Mouse (Mus musculus): ENCODE measurements around the gene Tacr2. TPM values are rescaled to one million over a fixed set of nuclear protein-coding genes. Genes with fewer than 3 reads are reported as not detected.

Gene Tacr2
- polyA plus RNA-seq, 1 experiment from 2014 or later, result not detected

DNA sequence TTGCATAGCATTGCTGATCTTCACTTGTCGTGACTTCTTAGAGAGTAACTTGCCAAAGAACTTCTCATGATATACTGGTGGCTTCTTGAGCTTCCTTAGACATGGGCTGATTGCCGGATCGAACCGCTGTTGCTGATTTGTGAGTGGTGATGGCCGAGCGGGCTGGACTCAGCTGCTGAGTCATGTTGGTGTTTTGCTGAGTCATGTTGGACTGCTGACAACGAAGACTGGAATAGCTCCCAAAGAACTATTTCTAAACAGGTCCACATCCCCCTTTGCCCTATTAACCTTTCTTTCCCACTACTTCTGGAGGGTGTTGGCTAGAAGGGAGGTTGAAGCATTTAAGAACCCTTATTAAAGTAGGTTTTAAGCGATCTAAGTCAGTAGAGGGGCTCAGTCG is 8.2 kb upstream of the Tacr2 start:
- Histone ChIP-seq H3K4me3 (ENCODE audit: low read depth, low read length) (no peak overlapping the region), H3K36me3 (ENCODE audit: control insufficient read depth, insufficient read depth, low read length) (no peaks in the 10 kb centered on the region), H3K4me2 (ENCODE audit: low read depth, severe bottlenecking) (no peak overlapping the region), H3K4me1 (ENCODE audit: control insufficient read depth, insufficient read depth, low read length) (no peaks in the 10 kb centered on the region), H3K27ac (replicated peaks; ENCODE audit: low read depth, low read length) (no peak overlapping the region), H3K27me3 (ENCODE audit: control insufficient read depth, insufficient read depth, low read length) (no peaks in the 10 kb centered on the region), H3K9me3 (ENCODE audit: control insufficient read depth, low read length) (no peaks in the 10 kb centered on the region), H3K9ac (ENCODE audit: low read length) (no peak overlapping the region)
- no peak for ATAC-seq (ENCODE audit: insufficient number of reproducible peaks, low FRiP score, low TSS enrichment, low read depth)
- 91% methylated on average over 9 of the region's 9 CpGs for WGBS
- DNase-seq (ENCODE audit: low spot score), result no peak

DNA sequence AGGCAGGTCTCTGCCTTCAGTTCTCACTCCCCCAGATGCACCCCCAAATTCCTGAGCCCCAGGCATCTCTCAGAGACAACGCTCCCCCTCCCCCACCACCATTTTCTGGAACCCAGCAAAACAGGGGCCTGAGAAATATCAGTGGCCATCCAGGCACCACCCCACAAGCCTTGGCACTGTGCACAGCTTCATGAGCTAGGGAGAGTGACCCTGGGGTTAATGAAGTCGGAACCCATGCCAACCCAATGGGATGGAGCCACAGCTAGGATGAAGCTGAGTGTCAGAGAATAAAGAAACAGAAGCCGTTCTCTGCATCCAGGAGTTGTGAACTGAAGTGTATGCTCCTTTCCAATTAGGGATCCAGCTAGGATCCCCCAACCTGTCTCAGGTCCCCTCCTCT is 5.1 kb upstream of the Tacr2 start:
- no peak overlapping the region for H3K4me3 ChIP-seq (ENCODE audit: low read depth, low read length)
- WGBS, result 68% methylated on average over 3 of the region's 3 CpGs
- no peaks in the 10 kb centered on the region for H3K9me3 ChIP-seq (ENCODE audit: control insufficient read depth, low read length)
- no peak overlapping the region for H3K4me2 ChIP-seq (ENCODE audit: low read depth, severe bottlenecking)
- no peak overlapping the region for H3K27ac ChIP-seq (replicated peaks; ENCODE audit: low read depth, low read length)
- no peaks in the 10 kb centered on the region for H3K36me3 ChIP-seq (ENCODE audit: control insufficient read depth, insufficient read depth, low read length)
- no peaks in the 10 kb centered on the region for H3K27me3 ChIP-seq (ENCODE audit: control insufficient read depth, insufficient read depth, low read length)
- no peaks in the 10 kb centered on the region for H3K4me1 ChIP-seq (ENCODE audit: control insufficient read depth, insufficient read depth, low read length)
- ATAC-seq (ENCODE audit: insufficient number of reproducible peaks, low FRiP score, low TSS enrichment, low read depth), result no peak
- DNase-seq (ENCODE audit: low spot score), result no peak
- no peak overlapping the region for H3K9ac ChIP-seq (ENCODE audit: low read length)

DNA sequence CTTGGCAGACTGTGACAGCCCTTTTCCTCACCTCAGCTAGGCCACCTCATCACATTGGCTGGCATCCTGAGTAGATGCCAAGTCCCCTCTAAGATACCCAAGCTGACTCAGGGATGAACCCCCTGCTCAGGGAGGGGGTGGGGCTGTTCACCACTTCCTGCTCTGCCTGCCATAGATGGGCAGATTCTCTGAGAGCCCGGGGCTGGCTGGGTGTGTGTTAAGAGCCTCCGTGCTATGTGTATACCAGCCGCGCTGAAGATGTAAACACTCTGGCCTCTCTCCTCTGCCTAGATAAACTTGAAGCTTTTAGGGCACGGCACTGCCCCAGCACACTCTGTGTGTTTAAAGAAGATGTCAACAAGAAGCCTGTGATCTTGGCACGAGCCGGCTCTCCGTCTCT is 4.4 kb upstream of the Tacr2 start:
- no peaks in the 10 kb centered on the region for H3K9me3 ChIP-seq (ENCODE audit: control insufficient read depth, low read length)
- no peak overlapping the region for H3K27ac ChIP-seq (replicated peaks; ENCODE audit: low read depth, low read length)
- DNase-seq (ENCODE audit: low spot score) (no peak), ATAC-seq (ENCODE audit: insufficient number of reproducible peaks, low FRiP score, low TSS enrichment, low read depth) (no peak)
- WGBS, result 33% methylated on average over 8 of the region's 8 CpGs
- H3K4me2 ChIP-seq (ENCODE audit: low read depth, severe bottlenecking), result no peak overlapping the region
- H3K36me3 ChIP-seq (ENCODE audit: control insufficient read depth, insufficient read depth, low read length), result no peaks in the 10 kb centered on the region
- no peak overlapping the region for H3K9ac ChIP-seq (ENCODE audit: low read length)
- H3K27me3 ChIP-seq (ENCODE audit: control insufficient read depth, insufficient read depth, low read length), result no peaks in the 10 kb centered on the region
- H3K4me1 ChIP-seq (ENCODE audit: control insufficient read depth, insufficient read depth, low read length), result no peaks in the 10 kb centered on the region
- no peak overlapping the region for H3K4me3 ChIP-seq (ENCODE audit: low read depth, low read length)

DNA sequence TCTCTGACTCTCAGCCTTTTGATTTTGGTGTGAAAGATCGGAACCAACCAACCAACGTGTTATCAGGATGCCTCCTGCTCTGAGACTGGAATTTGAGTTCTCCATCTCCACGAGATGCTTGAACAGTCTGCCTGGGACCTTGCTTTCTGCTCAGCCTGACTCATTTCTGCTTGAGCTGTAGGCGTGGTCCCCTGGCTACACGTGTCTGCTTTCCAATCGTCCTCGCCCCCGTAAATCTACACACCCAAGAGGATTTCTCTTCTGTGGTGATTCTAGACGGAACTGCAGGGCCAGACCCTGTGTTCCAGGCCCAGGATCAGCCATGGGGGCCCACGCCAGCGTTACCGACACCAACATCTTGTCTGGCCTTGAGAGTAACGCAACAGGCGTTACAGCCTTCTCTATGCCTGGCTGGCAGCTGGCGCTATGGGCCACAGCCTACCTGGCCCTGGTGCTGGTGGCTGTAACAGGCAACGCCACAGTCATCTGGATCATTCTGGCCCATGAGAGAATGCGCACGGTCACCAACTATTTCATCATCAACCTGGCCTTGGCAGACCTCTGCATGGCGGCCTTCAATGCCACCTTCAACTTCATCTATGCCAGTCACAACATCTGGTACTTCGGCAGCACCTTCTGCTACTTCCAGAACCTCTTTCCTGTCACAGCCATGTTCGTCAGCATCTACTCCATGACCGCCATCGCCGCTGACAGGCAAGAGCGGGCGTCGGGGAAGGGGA is 428 bp downstream of the Tacr2 start:
- Histone ChIP-seq H3K27ac (replicated peaks; ENCODE audit: low read depth, low read length) (no peak overlapping the region), H3K27me3 (ENCODE audit: control insufficient read depth, insufficient read depth, low read length) (no peaks in the 10 kb centered on the region), H3K36me3 (ENCODE audit: control insufficient read depth, insufficient read depth, low read length) (no peaks in the 10 kb centered on the region), H3K4me2 (ENCODE audit: low read depth, severe bottlenecking) (no peak overlapping the region), H3K9me3 (ENCODE audit: control insufficient read depth, low read length) (no peaks in the 10 kb centered on the region), H3K9ac (ENCODE audit: low read length) (no peak overlapping the region), H3K4me1 (ENCODE audit: control insufficient read depth, insufficient read depth, low read length) (no peaks in the 10 kb centered on the region), H3K4me3 (ENCODE audit: low read depth, low read length) (no peak overlapping the region)
- DNase-seq (ENCODE audit: low spot score), result no peak
- WGBS, result 88% methylated on average over 27 of the region's 27 CpGs
- ATAC-seq (ENCODE audit: insufficient number of reproducible peaks, low FRiP score, low TSS enrichment, low read depth), result no peak

- DNase-seq (ENCODE audit: low spot score), result no peak
- H3K36me3 ChIP-seq (ENCODE audit: control insufficient read depth, insufficient read depth, low read length), result no peaks in the 10 kb centered on the region
- ATAC-seq (ENCODE audit: insufficient number of reproducible peaks, low FRiP score, low TSS enrichment, low read depth), result no peak
- 89% methylated on average over 5 of the region's 5 CpGs for WGBS
- H3K27me3 ChIP-seq (ENCODE audit: control insufficient read depth, insufficient read depth, low read length), result no peaks in the 10 kb centered on the region
- H3K4me2 ChIP-seq (ENCODE audit: low read depth, severe bottlenecking), result no peak overlapping the region
- no peaks in the 10 kb centered on the region for H3K9me3 ChIP-seq (ENCODE audit: control insufficient read depth, low read length)
- no peak overlapping the region for H3K9ac ChIP-seq (ENCODE audit: low read length)
- no peaks in the 10 kb centered on the region for H3K4me1 ChIP-seq (ENCODE audit: control insufficient read depth, insufficient read depth, low read length)
- no peak overlapping the region for H3K4me3 ChIP-seq (ENCODE audit: low read depth, low read length)
- H3K27ac ChIP-seq (replicated peaks; ENCODE audit: low read depth, low read length), result no peak overlapping the region
Observed at GRCm38 (mm10) chr10:62258298-62258697, 6.1 kb downstream of the Tacr2 start.

DNA sequence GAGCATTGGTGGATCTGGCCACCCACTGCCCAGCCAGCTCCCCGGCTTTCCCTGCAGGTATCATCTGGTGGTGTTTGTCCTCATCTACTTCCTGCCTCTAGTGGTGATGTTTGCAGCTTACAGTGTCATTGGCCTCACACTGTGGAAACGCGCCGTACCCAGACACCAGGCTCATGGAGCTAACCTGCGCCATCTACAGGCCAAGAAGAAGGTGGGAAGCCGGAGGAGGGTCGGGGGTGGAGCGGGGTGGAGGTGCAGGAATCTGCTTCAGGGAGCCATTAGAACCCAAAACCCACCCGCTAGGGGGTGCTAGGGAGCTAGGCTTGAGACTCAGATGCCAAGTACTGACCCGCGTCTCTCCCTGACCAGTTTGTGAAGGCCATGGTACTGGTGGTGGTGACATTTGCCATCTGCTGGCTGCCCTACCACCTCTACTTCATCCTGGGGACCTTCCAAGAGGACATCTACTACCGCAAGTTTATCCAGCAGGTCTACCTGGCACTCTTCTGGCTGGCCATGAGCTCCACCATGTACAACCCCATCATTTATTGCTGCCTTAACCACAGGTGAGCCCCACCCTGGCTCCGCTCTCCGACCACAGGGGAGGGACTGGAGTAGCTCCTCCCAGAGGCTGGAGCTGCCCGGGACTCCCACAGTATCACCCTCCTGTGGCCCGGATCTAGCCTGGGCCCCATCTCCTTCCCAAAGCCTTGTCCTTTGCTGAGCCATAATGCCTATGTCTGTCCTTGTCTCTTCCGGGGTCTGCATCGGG is 9.1 kb downstream of the Tacr2 start:
- 0 out of 2 replicates have a peak overlapping the region, but pooled peaks have one; percentile 1 for H3K4me2 ChIP-seq (ENCODE audit: low read depth, severe bottlenecking)
- H3K9me3 ChIP-seq (ENCODE audit: control insufficient read depth, low read length), result no peaks in the 10 kb centered on the region
- no peak overlapping the region for H3K4me3 ChIP-seq (ENCODE audit: low read depth, low read length)
- no peaks in the 10 kb centered on the region for H3K27me3 ChIP-seq (ENCODE audit: control insufficient read depth, insufficient read depth, low read length)
- H3K4me1 ChIP-seq (ENCODE audit: control insufficient read depth, insufficient read depth, low read length), result no peaks in the 10 kb centered on the region
- H3K36me3 ChIP-seq (ENCODE audit: control insufficient read depth, insufficient read depth, low read length), result no peaks in the 10 kb centered on the region
- DNase-seq (ENCODE audit: low spot score) (peak; percentile 92), ATAC-seq (ENCODE audit: insufficient number of reproducible peaks, low FRiP score, low TSS enrichment, low read depth) (peak; percentile 71)
- H3K9ac ChIP-seq (ENCODE audit: low read length), result no peak overlapping the region
- 14% methylated on average over 18 of the region's 18 CpGs for WGBS
- H3K27ac ChIP-seq (replicated peaks; ENCODE audit: low read depth, low read length), result no peak overlapping the region

DNA sequence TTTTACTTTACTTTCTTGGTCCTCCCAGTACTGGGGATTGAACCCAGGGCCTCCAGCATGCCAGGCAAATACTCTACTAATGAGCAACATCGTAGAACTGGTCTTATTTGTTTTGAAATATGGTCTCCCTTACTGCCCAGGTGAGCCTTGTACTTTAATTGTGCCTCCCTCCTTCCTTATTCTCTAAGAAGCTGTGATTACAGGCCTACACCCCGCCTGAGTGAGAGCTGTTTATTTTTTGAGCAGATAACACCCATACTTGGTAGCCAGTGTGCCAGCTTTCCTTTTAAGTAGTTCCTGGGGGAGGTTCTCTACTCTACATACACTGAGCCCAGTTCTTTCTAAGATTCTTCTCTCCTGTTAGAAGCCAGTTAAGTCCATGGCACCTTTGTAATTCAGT is 12.1 kb downstream of the Tacr2 start:
- no peaks in the 10 kb centered on the region; the same call in 1 of the 2 replicates for H3K36me3 ChIP-seq (ENCODE audit: control insufficient read depth, insufficient read depth, low read length)
- H3K4me1 ChIP-seq (ENCODE audit: control insufficient read depth, insufficient read depth, low read length), result no peaks in the 10 kb centered on the region
- H3K27ac ChIP-seq (replicated peaks; ENCODE audit: low read depth, low read length), result no peak overlapping the region

GRCm38 (mm10) chr10:62269278-62269677 is 17.0 kb downstream of the Tacr2 start:
- ATAC-seq (ENCODE audit: insufficient number of reproducible peaks, low FRiP score, low TSS enrichment, low read depth) (no peak), DNase-seq (ENCODE audit: low spot score) (no peak)
- Histone ChIP-seq H3K27me3 (ENCODE audit: control insufficient read depth, insufficient read depth, low read length) (no peaks in the 10 kb centered on the region), H3K27ac (replicated peaks; ENCODE audit: low read depth, low read length) (no peak overlapping the region), H3K36me3 (ENCODE audit: control insufficient read depth, insufficient read depth, low read length) (no peaks in the 10 kb centered on the region; the same call in 1 of the 2 replicates), H3K9me3 (ENCODE audit: control insufficient read depth, low read length) (no peaks in the 10 kb centered on the region), H3K4me3 (ENCODE audit: low read depth, low read length) (no peak overlapping the region), H3K9ac (ENCODE audit: low read length) (no peak overlapping the region), H3K4me2 (ENCODE audit: low read depth, severe bottlenecking) (no peak overlapping the region), H3K4me1 (ENCODE audit: control insufficient read depth, insufficient read depth, low read length) (no peaks in the 10 kb centered on the region)
- WGBS, result 77% methylated on average over 16 of the region's 16 CpGs

More for the DNA sequence above, 12.1 kb downstream of the Tacr2 start:
- H3K27me3 ChIP-seq (ENCODE audit: control insufficient read depth, insufficient read depth, low read length), result no peaks in the 10 kb centered on the region
- no peak overlapping the region for H3K4me3 ChIP-seq (ENCODE audit: low read depth, low read length)
- H3K9ac ChIP-seq (ENCODE audit: low read length), result no peak overlapping the region
- no peaks in the 10 kb centered on the region for H3K9me3 ChIP-seq (ENCODE audit: control insufficient read depth, low read length)
- ATAC-seq (ENCODE audit: insufficient number of reproducible peaks, low FRiP score, low TSS enrichment, low read depth) (no peak), DNase-seq (ENCODE audit: low spot score) (no peak)
- H3K4me2 ChIP-seq (ENCODE audit: low read depth, severe bottlenecking), result no peak overlapping the region
- 37% methylated on average over 2 of the region's 2 CpGs for WGBS
